Mouse (Mus musculus) liver, postnatal 0 days (tissue): ENCODE measurements around the gene Rad51.

ENCODE experiments used
- CTCF ChIP-seq: sonication (generic); IDR thresholded peaks from 2 replicates; pipeline ENCODE4 v1.5.1; 2016; ENCODE audit warnings: antibody characterized with exemption, low read depth
- EP300 ChIP-seq: IDR thresholded peaks from 2 replicates; pipeline ENCODE4 v1.6.1; 2016; ENCODE audit warnings: antibody characterized with exemption, low read depth, mild to moderate bottlenecking

- TF ChIP-seq CTCF (no peak), EP300 (no peak)
Observed at GRCm38 (mm10) chr2:119174866-119175265, 62.3 kb downstream of the Rad51 start.
